Mouse (Mus musculus): ENCODE data around the gene Kcnj10. TPM values are rescaled to one million over a fixed set of nuclear protein-coding genes. Genes with fewer than 3 reads are reported as not detected.
A peak's percentile ranks its signal among the peaks of the same experiment; 100 is the strongest.

Kcnj10 gene
- polyA plus RNA-seq, 1 experiment, result 0.91 TPM

DNA sequence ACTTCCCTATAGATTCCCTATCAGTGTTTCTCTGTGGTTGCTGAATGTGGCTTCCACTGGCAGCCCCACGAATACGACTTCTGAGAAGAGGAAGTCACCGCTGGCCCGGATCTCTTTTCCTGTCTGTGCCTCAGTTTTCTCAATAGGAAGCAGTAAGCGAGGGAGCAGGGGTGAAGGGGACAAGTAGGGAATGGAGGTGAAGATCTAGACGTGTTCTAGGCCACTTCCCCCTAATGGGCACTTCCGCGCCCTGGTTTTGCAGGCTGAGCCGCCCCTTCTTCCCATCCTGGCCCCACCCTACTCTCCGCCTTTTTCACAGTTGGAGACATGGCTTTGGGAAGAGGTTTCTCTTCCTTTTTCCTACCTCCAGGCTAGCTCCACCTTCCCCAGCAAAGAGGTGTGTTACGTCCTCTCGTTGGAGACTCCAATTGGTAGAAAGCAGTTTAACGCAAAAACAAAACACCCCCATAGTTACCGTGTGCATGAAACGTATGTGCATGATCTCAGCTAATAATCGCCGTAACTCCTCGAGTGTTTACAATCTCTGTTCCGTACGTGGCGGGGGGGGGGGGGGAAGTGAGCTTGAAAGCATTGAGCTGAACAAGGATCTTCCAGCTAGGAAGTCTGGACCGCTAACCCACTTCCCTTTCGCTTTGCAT is 29.6 kb upstream of the Kcnj10 start:
- H3K4me3 ChIP-seq (ENCODE audit: insufficient read depth, low read length), result peak overlapping the region; percentile 50
- TF ChIP-seq POLR2A (IDR thresholded peaks at IDR 0.05; ENCODE audit: low read depth, low read length) (peak; percentile 37; the same call in 1 of the 2 replicates), CTCF (IDR thresholded peaks at IDR 0.05; ENCODE audit: borderline replicate concordance, insufficient read depth, low read length) (no peak)

DNA sequence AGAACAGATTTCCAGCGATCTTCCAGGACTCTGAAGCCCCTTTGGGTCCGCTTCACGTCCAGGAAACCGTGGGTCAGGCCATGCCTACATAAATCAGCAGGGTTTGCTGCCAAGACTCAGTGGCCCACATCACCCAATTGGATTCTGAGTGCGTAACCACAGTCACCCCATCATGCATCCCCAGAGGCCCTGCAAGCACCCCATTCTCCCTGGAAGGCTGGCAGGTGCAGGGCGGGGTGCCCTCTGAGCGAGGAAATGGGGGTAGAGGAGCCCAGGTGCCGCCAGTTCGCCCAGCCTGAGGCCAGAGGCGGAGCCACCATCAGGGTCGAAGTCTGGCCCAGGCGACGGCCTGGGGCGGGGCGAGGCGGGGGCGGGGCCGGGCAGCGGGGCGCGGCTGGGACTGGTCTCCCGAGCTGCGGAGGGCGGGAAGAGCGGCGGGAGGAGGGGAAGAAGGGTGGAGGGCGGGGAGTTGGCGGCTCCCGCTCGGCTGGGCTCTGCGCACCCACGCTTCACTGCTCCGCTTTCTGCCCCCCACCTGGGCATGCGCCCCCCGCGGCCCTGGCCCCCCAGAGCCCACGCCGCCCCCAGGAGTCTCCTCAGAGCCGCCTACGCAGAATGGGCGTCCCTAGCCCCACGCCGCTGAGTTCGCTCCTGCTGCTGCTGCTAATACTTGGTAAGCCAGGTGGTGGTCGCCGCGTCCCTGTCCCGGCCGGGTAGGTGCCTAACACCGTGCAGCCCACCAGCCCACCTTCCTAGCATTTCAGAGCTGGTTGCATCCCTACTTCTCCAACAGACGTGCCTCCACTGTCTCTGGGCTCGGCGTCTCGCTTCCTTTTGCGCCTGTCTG is 28.9 kb upstream of the Kcnj10 start:
- Histone ChIP-seq H3K27ac (ENCODE audit: insufficient read depth, low read length) (peak overlapping the region; percentile 66), H3K4me3 (ENCODE audit: insufficient read depth, low read length) (peak overlapping the region; percentile 70), H3K4me1 (ENCODE audit: control insufficient read depth, insufficient read depth, low read length) (peaks cover 5% of the 10 kb centered on the region; the same call in 1 of the 2 replicates)
- TF ChIP-seq POLR2A (IDR thresholded peaks at IDR 0.05; ENCODE audit: low read depth, low read length), result peak; percentile 69
- no peak for TF ChIP-seq CTCF (IDR thresholded peaks at IDR 0.05; ENCODE audit: borderline replicate concordance, insufficient read depth, low read length)

More for the DNA sequence above, 29.6 kb upstream of the Kcnj10 start:
- H3K4me1 ChIP-seq (ENCODE audit: control insufficient read depth, insufficient read depth, low read length), result peaks cover 5% of the 10 kb centered on the region; the same call in 1 of the 2 replicates
- peak overlapping the region; percentile 66 for H3K27ac ChIP-seq (ENCODE audit: insufficient read depth, low read length)

DNA sequence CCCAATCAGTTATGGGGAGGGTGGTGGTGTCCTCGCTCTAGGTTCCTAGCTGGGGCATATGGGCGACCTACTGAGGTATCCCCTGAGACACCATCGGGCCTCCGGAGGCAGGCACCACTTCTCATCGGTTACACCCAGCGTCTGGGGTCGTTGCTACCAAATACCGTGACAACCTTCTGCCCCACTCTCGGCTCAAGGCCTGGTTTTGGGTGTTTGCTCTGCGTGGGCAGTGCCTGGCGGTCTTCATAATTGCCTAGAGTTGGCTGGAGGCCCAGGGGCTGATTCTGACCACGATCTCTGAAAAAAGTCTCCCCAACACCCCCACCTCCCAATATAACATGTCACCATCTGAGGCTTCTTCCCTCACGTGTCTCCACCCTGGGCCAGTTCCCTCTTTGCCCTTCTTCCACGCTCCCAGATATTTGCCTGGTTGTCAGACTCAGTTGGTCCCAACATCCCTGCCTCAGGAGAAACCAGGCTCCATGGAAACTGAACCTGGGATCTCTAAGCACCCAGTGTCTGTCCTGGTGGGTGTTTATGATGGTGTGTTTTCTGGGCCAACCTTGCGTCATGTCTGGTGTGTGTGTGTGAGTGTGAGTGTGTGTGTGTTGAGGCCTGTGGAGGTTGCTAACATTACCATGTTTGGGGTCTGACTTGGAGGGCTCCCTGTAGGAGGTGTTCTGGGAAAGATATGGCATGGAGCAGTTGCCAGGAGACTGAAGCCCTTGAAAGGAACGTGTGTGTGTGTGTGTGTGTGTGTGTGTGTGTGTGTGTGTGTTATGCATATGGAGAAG is 28.0 kb upstream of the Kcnj10 start:
- peaks cover 5% of the 10 kb centered on the region; the same call in 1 of the 2 replicates for H3K4me1 ChIP-seq (ENCODE audit: control insufficient read depth, insufficient read depth, low read length)
- H3K27ac ChIP-seq (ENCODE audit: insufficient read depth, low read length), result no peak overlapping the region
- TF ChIP-seq CTCF (IDR thresholded peaks at IDR 0.05; ENCODE audit: borderline replicate concordance, insufficient read depth, low read length), result no peak
- TF ChIP-seq POLR2A (IDR thresholded peaks at IDR 0.05; ENCODE audit: low read depth, low read length), result no peak
- H3K4me3 ChIP-seq (ENCODE audit: insufficient read depth, low read length), result peak overlapping the region; percentile 70

DNA sequence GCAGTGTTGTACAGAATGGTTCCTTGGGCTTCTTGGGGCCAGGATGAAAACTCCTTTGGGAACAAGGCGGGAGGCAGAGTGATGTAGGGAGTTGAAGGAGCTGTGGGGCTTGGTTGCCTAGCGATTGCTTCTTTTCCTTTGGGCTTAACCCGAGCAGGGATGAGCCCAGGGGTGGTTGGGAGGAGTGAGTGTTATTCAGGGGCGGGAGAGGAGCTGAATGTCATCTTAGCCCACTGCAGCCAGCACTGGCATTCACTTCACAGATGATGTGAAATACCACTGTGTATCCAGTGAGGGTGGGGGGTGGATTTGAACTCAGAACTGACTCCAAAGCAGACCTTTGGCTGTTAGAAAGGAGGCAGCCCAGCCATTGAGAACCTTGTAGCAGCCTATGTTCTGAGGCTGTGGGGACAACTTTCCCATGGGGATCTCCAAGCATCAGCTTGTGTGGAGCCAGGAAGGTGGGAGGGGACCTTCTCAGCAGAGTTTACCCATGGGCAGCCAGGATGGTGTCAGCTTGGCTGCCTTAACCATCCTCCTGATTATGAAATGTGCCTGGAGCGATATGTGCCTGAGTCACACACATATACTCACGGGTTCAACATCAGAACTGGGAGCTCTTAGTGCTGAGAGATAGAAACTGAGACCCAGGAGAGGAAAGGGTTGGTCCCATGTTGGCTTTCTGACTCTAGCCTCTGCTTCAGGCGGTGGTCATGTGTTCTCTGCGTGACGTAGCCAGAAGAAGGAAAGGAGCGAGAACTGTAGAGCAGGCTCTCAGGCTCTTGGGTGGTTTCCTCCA is 27.2 kb upstream of the Kcnj10 start:
- H3K27ac ChIP-seq (ENCODE audit: insufficient read depth, low read length), result no peak overlapping the region
- H3K4me3 ChIP-seq (ENCODE audit: insufficient read depth, low read length), result no peak overlapping the region
- H3K4me1 ChIP-seq (ENCODE audit: control insufficient read depth, insufficient read depth, low read length), result peaks cover 5% of the 10 kb centered on the region; the same call in 1 of the 2 replicates
- no peak for TF ChIP-seq POLR2A (IDR thresholded peaks at IDR 0.05; ENCODE audit: low read depth, low read length)
- no peak for TF ChIP-seq CTCF (IDR thresholded peaks at IDR 0.05; ENCODE audit: borderline replicate concordance, insufficient read depth, low read length)

DNA sequence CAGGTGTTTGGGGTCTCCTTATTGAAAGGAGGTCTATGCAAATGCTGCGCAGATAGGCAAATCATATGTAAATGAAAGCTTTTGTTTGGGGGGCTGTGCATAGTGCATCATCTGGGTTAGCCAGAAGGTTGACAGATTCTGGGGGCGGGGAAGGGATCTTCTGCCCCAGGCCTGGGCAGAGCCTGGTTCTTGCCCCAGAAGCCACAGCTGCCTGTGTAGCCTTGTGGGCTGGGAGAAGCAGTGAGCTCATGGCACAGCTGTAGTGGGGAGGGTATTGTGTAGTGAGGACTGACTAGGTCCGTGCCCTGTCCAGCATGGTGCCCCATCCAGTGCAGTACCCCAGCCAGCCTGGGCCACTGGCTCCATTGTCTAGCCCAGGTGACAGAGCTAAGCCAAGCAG is 26.1 kb upstream of the Kcnj10 start:
- Histone ChIP-seq H3K4me3 (ENCODE audit: insufficient read depth, low read length) (no peak overlapping the region), H3K4me1 (ENCODE audit: control insufficient read depth, insufficient read depth, low read length) (peaks cover 5% of the 10 kb centered on the region; the same call in 1 of the 2 replicates), H3K27ac (ENCODE audit: insufficient read depth, low read length) (no peak overlapping the region)
- no peak for TF ChIP-seq POLR2A (IDR thresholded peaks at IDR 0.05; ENCODE audit: low read depth, low read length)
- no peak for TF ChIP-seq CTCF (IDR thresholded peaks at IDR 0.05; ENCODE audit: borderline replicate concordance, insufficient read depth, low read length)

DNA sequence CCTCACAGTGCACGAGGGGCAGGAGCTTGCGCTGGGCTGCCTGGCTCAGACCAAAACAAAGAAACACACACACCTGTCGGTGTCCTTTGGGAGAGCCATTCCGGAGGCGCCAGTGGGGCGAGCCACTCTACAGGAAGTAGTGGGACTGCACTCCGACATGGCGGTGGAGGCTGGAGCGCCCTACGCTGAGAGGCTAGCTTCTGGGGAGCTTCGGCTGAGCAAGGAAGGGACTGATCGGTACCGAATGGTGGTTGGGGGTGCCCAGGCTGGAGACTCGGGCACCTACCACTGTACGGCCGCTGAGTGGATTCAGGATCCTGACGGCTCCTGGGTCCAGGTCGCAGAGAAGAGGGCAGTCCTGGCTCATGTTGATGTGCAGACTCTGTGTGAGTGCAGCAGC is 23.6 kb upstream of the Kcnj10 start:
- H3K4me1 ChIP-seq (ENCODE audit: control insufficient read depth, insufficient read depth, low read length), result peaks cover 3% of the 10 kb centered on the region; the same call in 1 of the 2 replicates
- TF ChIP-seq POLR2A (IDR thresholded peaks at IDR 0.05; ENCODE audit: low read depth, low read length) (no peak), CTCF (IDR thresholded peaks at IDR 0.05; ENCODE audit: borderline replicate concordance, insufficient read depth, low read length) (no peak)
- H3K27ac ChIP-seq (ENCODE audit: insufficient read depth, low read length), result no peak overlapping the region

DNA sequence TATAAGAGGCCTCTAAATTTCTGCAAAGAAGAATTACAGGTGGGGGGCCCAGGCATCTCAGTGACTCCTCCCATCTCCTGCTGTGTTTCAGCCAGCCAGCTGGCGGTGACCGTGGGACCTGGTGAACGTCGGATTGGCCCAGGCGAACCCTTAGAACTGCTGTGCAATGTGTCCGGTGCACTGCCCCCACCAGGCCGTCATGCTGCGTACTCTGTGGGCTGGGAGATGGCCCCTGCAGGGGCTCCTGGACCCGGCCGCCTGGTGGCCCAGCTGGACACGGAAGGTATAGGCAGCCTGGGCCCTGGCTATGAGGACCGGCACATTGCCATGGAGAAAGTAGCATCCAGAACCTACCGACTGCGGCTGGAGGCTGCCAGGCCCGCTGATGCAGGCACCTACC is 23.1 kb upstream of the Kcnj10 start:
- H3K4me1 ChIP-seq (ENCODE audit: control insufficient read depth, insufficient read depth, low read length), result peaks cover 2% of the 10 kb centered on the region; the same call in 1 of the 2 replicates
- H3K27ac ChIP-seq (ENCODE audit: insufficient read depth, low read length), result no peak overlapping the region
- TF ChIP-seq CTCF (IDR thresholded peaks at IDR 0.05; ENCODE audit: borderline replicate concordance, insufficient read depth, low read length), result no peak
- TF ChIP-seq POLR2A (IDR thresholded peaks at IDR 0.05; ENCODE audit: low read depth, low read length), result no peak
- no peak overlapping the region for H3K4me3 ChIP-seq (ENCODE audit: insufficient read depth, low read length)

More for the DNA sequence above, 23.6 kb upstream of the Kcnj10 start:
- H3K4me3 ChIP-seq (ENCODE audit: insufficient read depth, low read length), result no peak overlapping the region

DNA sequence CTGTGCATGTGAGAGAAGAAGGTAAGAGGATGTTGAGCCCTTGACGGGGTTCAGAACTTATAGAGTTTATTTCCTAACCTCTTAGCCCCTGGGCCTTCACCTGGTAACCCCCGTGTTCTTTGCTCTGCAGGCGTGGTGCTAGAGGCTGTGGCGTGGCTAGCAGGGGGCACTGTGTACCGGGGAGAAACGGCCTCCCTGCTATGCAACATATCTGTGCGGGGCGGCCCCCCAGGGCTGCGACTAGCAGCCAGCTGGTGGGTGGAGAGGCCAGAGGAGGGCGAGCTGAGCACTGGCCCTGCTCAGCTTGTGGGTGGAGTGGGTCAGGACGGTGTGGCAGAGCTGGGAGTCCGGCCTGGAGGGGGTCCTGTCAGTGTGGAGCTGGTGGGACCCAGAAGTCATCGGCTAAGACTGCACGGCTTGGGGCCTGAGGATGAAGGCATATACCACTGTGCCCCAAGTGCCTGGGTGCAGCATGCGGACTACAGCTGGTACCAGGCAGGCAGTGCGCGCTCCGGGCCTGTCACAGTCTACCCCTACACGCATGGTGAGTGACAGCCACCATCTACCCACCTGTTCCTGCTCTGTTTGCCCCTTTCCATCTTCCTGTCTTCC is 22.5 kb upstream of the Kcnj10 start:
- Histone ChIP-seq H3K4me3 (ENCODE audit: insufficient read depth, low read length) (no peak overlapping the region), H3K27ac (ENCODE audit: insufficient read depth, low read length) (no peak overlapping the region), H3K4me1 (ENCODE audit: control insufficient read depth, insufficient read depth, low read length) (no peaks in the 10 kb centered on the region)
- no peak for TF ChIP-seq POLR2A (IDR thresholded peaks at IDR 0.05; ENCODE audit: low read depth, low read length)

Measured in embryonic fibroblast, embryonic 13.5 days (primary cell).